Mouse (Mus musculus): ENCODE data around the gene Asic3. TPM values are rescaled to one million over a fixed set of nuclear protein-coding genes. Genes with fewer than 3 reads are reported as not detected.

Asic3 gene
- polyA plus RNA-seq, 1 experiment from 2014 or later = not detected

DNA sequence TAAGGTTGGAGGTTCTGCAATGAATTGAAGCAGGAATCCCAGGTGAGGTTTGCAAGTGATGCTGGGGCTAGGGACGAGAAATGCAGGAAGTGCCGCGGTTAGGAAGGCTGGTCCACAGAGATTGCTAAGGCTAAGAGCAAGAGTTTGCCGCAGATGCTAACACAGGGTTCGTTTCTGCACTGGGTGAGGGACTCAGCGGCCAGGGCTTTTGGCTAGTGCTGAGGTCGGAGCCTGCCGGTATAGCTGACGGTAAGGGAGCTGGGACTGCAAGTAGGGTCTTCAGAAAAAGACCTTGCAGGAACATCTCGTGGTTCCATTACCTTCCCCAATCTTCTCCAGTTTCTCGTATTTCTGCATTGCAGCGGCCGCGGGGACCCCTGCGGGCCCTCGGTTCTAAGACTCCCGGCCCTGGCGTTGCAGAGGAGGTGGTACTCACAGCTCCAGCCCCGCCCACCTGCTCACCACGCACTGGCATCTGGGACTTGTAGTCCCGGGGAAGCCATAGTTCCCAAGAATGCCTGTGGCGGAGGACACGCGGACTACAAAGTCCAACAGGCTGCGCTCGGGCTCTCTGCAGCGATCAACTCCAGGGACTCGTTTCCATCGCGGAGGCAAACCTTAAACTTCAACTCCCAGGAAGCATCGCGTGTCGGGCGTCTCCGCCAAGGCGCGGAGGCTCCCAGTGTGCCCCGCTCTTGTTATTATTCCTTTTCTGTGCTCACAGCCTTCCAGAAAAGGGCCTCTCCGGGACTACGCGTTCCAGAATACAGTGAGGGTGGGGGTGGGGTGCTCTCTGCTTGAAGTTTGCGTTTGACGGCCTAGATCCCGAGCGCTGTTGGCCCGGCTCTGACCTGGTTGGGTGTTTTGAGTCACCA is 10.2 kb downstream of the Asic3 start, which contains the start of the genes Cdk5 and Slc4a2:
Gene Cdk5, minus strand, starts transcription at position 402 of the 875 bp plus-strand sequence.
Gene Slc4a2, plus strand, starts transcription at position 709 of the 875 bp plus-strand sequence.
- H3K9me3 ChIP-seq (ENCODE audit: control insufficient read depth, low read length) = no peaks in the 10 kb centered on the region
- peak; percentile 99 for DNase-seq
- H3K4me2 ChIP-seq (ENCODE audit: low read length) = peak within 1 kb of the TSS; percentile 96
- WGBS = 1% methylated on average over 46 of the region's 46 CpGs
- peaks cover 40% of the 10 kb centered on the region for H3K4me1 ChIP-seq (ENCODE audit: control insufficient read depth, insufficient read depth, low read length)
- H3K27ac ChIP-seq (replicated peaks; ENCODE audit: low read depth, low read length) = peak within 1 kb of the TSS; percentile 92
- H3K9ac ChIP-seq (replicated peaks; ENCODE audit: low read length) = peak within 1 kb of the TSS; percentile 70
- H3K4me3 ChIP-seq (replicated peaks; ENCODE audit: low read depth, low read length) = peak within 1 kb of the TSS; percentile 44
- peak; percentile 94 for ATAC-seq (ENCODE audit: low FRiP score, low TSS enrichment)
- peaks cover 27% of the 10 kb centered on the region for H3K36me3 ChIP-seq (ENCODE audit: control insufficient read depth, insufficient read depth, low read length)
- H3K27me3 ChIP-seq (ENCODE audit: control insufficient read depth, insufficient read depth, low read length) = no peaks in the 10 kb centered on the region

DNA sequence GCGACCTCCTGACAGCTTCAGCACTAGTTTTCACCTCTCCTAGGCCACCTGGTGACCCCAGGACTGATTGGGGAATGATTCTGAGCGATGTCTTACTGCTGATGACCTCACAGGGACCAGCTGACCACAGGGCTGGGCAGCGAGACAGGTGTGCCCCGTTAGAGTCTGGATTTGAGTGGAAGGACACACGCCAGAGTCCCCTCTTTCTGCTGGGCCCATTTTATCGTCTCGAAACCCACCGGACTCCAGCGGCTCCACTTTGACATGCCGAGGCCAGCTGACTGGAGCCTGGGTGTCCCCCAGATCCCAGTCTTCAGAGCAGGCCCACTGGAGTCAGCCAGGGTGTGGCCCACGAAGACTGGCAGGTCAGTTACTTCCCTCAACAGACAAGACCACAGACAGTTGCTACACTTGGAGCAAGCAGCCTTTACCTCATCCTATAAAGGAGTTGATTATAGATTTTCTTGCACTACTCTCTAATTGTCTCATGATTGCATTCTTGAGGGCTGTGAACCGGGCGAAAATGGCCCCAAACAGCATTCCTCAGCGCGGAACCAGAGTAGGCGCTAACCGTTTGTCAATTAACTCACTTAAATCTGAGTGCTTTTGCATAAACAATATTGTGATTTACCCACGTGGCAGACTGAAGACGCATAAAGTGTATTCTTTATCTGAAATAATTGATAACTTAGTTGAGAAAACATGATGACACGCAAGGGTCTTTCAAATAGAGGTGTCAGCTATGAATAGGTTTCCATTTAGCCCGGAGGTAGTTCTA is 11.0 kb downstream of the Asic3 start:
- Histone ChIP-seq H3K9me3 (ENCODE audit: control insufficient read depth, low read length) (no peaks in the 10 kb centered on the region), H3K4me1 (ENCODE audit: control insufficient read depth, insufficient read depth, low read length) (peaks cover 40% of the 10 kb centered on the region), H3K9ac (replicated peaks; ENCODE audit: low read length) (peak overlapping the region; percentile 70), H3K27ac (replicated peaks; ENCODE audit: low read depth, low read length) (peak overlapping the region; percentile 92), H3K27me3 (ENCODE audit: control insufficient read depth, insufficient read depth, low read length) (no peaks in the 10 kb centered on the region), H3K36me3 (ENCODE audit: control insufficient read depth, insufficient read depth, low read length) (peaks cover 18% of the 10 kb centered on the region), H3K4me2 (ENCODE audit: low read length) (peak overlapping the region; percentile 96), H3K4me3 (replicated peaks; ENCODE audit: low read depth, low read length) (peak overlapping the region; percentile 44)
- WGBS = 15% methylated on average over 21 of the region's 21 CpGs
- ATAC-seq (ENCODE audit: low FRiP score, low TSS enrichment) = no peak; the same call in 1 of the 2 replicates
- peak; percentile 18 for DNase-seq

DNA sequence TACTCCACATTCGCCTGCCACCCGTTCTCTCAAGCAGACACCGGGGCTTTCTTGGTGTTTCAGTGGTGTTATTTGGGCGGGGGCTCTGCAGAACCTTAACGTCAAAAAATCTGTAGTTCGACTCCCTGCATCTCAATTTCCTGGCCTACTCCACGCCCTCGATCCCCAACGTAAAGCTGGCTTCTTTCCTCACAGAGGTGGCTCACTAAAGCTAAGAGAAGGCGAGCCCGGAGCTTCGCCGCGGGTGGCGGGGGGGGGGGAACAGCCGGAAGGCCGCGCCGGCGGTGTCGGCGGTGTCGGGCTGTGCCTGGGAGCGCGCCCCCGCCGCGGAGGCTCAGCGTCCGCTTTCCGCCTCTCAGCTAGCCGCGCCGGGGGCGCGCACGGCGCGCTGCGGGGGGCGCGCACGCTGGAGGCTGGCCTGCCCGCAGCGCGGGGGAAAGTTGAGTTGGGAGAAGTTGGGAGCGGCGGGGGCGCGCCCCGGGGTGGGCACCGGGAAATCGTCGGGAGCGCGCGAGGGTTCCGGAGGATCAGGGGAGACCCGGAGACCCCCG is 11.7 kb downstream of the Asic3 start:
- peak overlapping the region; percentile 57; the same call in 1 of the 2 replicates for H3K9ac ChIP-seq (replicated peaks; ENCODE audit: low read length)
- H3K4me1 ChIP-seq (ENCODE audit: control insufficient read depth, insufficient read depth, low read length) = peaks cover 40% of the 10 kb centered on the region
- no peaks in the 10 kb centered on the region for H3K27me3 ChIP-seq (ENCODE audit: control insufficient read depth, insufficient read depth, low read length)
- 0 out of 2 replicates have a peak, but pooled peaks have one; percentile 26 for ATAC-seq (ENCODE audit: low FRiP score, low TSS enrichment)
- H3K27ac ChIP-seq (replicated peaks; ENCODE audit: low read depth, low read length) = peak overlapping the region; percentile 57
- H3K4me3 ChIP-seq (replicated peaks; ENCODE audit: low read depth, low read length) = peak overlapping the region; percentile 44
- no peaks in the 10 kb centered on the region for H3K9me3 ChIP-seq (ENCODE audit: control insufficient read depth, low read length)
- peak; percentile 94 for DNase-seq
- H3K36me3 ChIP-seq (ENCODE audit: control insufficient read depth, insufficient read depth, low read length) = peaks cover 16% of the 10 kb centered on the region
- under 1% methylated on average over 58 of the region's 60 CpGs for WGBS
- peak overlapping the region; percentile 96 for H3K4me2 ChIP-seq (ENCODE audit: low read length)

DNA sequence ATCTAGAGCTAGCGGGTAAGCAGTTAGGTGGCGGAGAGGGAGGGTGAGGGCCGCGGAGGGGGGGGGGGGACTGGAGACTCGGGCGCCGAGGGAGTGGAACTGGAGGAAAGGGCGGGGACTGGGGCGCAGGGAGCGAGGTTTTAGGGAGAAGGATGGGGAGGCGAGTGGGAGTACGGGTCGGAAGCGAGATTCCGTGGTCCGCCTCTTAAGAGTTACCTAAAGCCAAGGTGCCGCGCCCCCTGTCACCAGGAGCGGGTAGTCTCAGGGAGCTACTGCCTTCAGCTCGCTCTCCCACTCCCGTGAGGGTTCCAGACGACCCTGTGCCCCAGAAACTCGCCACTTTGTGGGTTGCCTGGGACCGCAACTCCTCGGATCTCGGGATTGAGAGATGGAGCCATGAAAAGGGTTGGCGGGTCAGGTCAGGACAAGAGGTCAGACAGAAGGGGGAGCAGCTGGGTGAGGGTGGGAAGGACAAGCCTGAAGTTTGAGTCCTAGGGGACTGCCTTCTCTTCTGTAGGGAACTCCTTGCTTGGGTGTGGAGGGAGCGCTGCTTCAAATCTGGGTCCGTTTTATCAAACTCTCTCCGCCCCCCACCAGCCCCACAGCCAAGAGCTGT is 12.3 kb downstream of the Asic3 start:
- Histone ChIP-seq H3K36me3 (ENCODE audit: control insufficient read depth, insufficient read depth, low read length) (peaks cover 15% of the 10 kb centered on the region), H3K27me3 (ENCODE audit: control insufficient read depth, insufficient read depth, low read length) (no peaks in the 10 kb centered on the region), H3K4me1 (ENCODE audit: control insufficient read depth, insufficient read depth, low read length) (peaks cover 40% of the 10 kb centered on the region), H3K4me2 (ENCODE audit: low read length) (peak overlapping the region; percentile 96), H3K4me3 (replicated peaks; ENCODE audit: low read depth, low read length) (peak overlapping the region; percentile 44), H3K9me3 (ENCODE audit: control insufficient read depth, low read length) (no peaks in the 10 kb centered on the region), H3K9ac (replicated peaks; ENCODE audit: low read length) (peak overlapping the region; percentile 57), H3K27ac (replicated peaks; ENCODE audit: low read depth, low read length) (peak overlapping the region; percentile 57; the same call in 1 of the 2 replicates)
- WGBS = under 1% methylated on average over 27 of the region's 30 CpGs
- ATAC-seq (ENCODE audit: low FRiP score, low TSS enrichment) (no peak), DNase-seq (peak; percentile 62)

DNA sequence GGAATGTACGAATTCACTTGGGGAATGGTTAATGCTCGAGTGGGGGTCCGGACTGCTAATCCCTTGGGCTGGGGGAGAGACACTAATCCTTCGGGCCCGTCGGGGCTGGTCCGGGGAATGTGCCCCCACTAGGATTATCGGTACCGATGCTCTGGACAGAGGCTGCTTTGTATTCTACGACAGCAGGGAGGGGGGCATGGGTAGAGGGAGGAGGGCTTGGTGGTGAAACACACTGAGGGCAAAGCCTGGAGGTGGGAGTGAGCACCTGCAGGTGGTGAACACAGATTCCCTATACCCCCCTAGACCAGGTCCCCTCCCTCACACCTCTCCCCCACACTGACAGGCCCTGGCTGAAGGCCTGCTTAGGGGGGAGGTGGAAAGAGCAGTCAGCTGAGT is 12.8 kb downstream of the Asic3 start:
- Histone ChIP-seq H3K27ac (replicated peaks; ENCODE audit: low read depth, low read length) (0 out of 2 replicates have a peak overlapping the region, but pooled peaks have one; percentile 57), H3K4me3 (replicated peaks; ENCODE audit: low read depth, low read length) (peak overlapping the region; percentile 44), H3K36me3 (ENCODE audit: control insufficient read depth, insufficient read depth, low read length) (peaks cover 13% of the 10 kb centered on the region), H3K27me3 (ENCODE audit: control insufficient read depth, insufficient read depth, low read length) (no peaks in the 10 kb centered on the region), H3K9ac (replicated peaks; ENCODE audit: low read length) (peak overlapping the region; percentile 57; the same call in 1 of the 2 replicates), H3K9me3 (ENCODE audit: control insufficient read depth, low read length) (no peaks in the 10 kb centered on the region), H3K4me1 (ENCODE audit: control insufficient read depth, insufficient read depth, low read length) (peaks cover 40% of the 10 kb centered on the region), H3K4me2 (ENCODE audit: low read length) (peak overlapping the region; percentile 96)
- ATAC-seq (ENCODE audit: low FRiP score, low TSS enrichment) (no peak), DNase-seq (peak; percentile 41)
- under 1% methylated on average over 10 of the region's 10 CpGs for WGBS

DNA sequence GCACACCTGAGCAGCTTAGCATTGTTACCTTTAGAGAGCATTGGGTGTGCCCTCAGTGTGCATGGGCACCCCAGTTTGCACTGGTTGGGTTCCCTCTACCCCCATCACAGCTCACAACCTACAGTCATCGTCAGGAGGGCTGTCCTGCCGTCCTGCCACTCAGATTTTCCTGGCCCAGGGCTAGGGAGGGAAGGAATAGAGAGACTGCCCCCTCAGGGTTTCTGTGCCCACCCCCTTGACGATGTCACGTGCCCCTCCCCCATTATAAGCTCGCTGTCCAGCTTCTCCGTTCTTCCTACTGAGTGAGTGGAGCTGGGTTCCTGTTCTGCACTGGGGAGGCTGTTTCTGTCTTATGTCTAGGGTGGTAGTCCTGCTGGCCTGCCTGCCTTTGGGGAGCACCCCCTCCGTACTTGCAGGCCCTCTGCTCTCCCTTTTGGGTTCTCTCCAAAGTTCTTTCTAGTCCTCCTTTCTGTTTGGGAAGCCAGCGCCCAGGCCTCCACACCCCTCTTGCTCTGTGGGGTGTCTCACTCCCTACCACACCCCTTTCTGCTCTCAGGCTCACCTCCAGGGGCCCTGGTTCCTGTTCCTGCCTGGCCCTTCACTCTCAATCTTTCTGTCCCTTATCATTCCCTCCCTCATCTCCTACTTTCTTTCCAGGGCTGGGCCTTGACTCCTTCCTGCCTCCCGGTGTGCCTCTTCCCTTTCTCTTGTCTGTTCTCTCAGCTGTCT is 13.5 kb downstream of the Asic3 start:
- Histone ChIP-seq H3K27ac (replicated peaks; ENCODE audit: low read depth, low read length) (no peak overlapping the region), H3K4me1 (ENCODE audit: control insufficient read depth, insufficient read depth, low read length) (peaks cover 40% of the 10 kb centered on the region), H3K4me3 (replicated peaks; ENCODE audit: low read depth, low read length) (peak overlapping the region; percentile 44; the same call in 1 of the 2 replicates), H3K9ac (replicated peaks; ENCODE audit: low read length) (no peak overlapping the region), H3K4me2 (ENCODE audit: low read length) (peak overlapping the region; percentile 96), H3K9me3 (ENCODE audit: control insufficient read depth, low read length) (no peaks in the 10 kb centered on the region), H3K27me3 (ENCODE audit: control insufficient read depth, insufficient read depth, low read length) (no peaks in the 10 kb centered on the region), H3K36me3 (ENCODE audit: control insufficient read depth, insufficient read depth, low read length) (peaks cover 19% of the 10 kb centered on the region)
- ATAC-seq (ENCODE audit: low FRiP score, low TSS enrichment) (no peak), DNase-seq (no peak)
- WGBS = 10% methylated on average over 9 of the region's 9 CpGs

DNA sequence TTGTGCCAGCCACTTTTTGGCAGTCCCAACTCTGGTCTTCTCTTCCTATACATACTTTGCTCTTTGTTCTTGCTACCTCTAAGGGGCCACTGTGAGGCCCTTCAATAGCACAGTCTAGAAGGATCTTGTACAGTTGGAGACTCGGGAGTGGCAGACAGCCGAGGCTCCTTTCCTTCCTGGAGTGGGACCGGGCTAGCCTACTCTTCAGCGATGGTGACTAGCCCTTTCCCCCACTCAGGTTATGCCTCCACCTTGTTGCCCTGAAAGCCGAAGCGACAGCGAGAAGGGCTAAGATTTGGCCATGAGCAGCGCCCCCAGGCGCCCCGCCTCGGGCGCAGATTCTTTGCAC is 14.1 kb downstream of the Asic3 start:
- no peak overlapping the region for H3K9ac ChIP-seq (replicated peaks; ENCODE audit: low read length)
- ATAC-seq (ENCODE audit: low FRiP score, low TSS enrichment) (no peak), DNase-seq (no peak)
- peak overlapping the region; percentile 96 for H3K4me2 ChIP-seq (ENCODE audit: low read length)
- 22% methylated on average over 12 of the region's 12 CpGs for whole genome bisulfite sequencing
- no peak overlapping the region for H3K27ac ChIP-seq (replicated peaks; ENCODE audit: low read depth, low read length)
- no peak overlapping the region for H3K4me3 ChIP-seq (replicated peaks; ENCODE audit: low read depth, low read length)
- H3K9me3 ChIP-seq (ENCODE audit: control insufficient read depth, low read length) = no peaks in the 10 kb centered on the region
- peaks cover 37% of the 10 kb centered on the region for H3K4me1 ChIP-seq (ENCODE audit: control insufficient read depth, insufficient read depth, low read length)
- H3K36me3 ChIP-seq (ENCODE audit: control insufficient read depth, insufficient read depth, low read length) = peaks cover 24% of the 10 kb centered on the region
- no peaks in the 10 kb centered on the region for H3K27me3 ChIP-seq (ENCODE audit: control insufficient read depth, insufficient read depth, low read length)

All from midbrain, embryonic 14.5 days (tissue).